Mouse (Mus musculus): ENCODE results near the gene Plgrkt. TPM values are rescaled to one million over a fixed set of nuclear protein-coding genes. Genes with fewer than 3 reads are reported as not detected.

Gene Plgrkt
- polyA plus RNA-seq, 1 experiment from 2014 or later: 56.2 TPM

GRCm38 (mm10) chr19:29325852-29326180 is 41.4 kb downstream of the Plgrkt start:
- no peak for DNase-seq (ENCODE audit: low spot score)
- Histone ChIP-seq H3K9me3 (ENCODE audit: control insufficient read depth, low read length) (no peaks in the 10 kb centered on the region), H3K27me3 (replicated peaks; ENCODE audit: control insufficient read depth, insufficient read depth, low read length) (0 out of 2 replicates have a peak, but pooled peaks cover 3% of the 10 kb centered on the region), H3K27ac (ENCODE audit: low read depth, low read length) (no peak overlapping the region), H3K4me3 (ENCODE audit: low read depth, low read length) (0 out of 2 replicates have a peak overlapping the region, but pooled peaks have one; percentile 7), H3K9ac (ENCODE audit: low read depth, low read length) (no peak overlapping the region), H3K4me1 (replicated peaks; ENCODE audit: control insufficient read depth, insufficient read depth, low read length) (peaks cover 3% of the 10 kb centered on the region; the same call in 1 of the 2 replicates), H3K36me3 (ENCODE audit: control insufficient read depth, insufficient read depth, low read length) (no peaks in the 10 kb centered on the region), H3K4me2 (peak overlapping the region; percentile 69)
- ATAC-seq (replicated peaks; ENCODE audit: low FRiP score): no peak
- WGBS: 57% methylated on average over 9 of the region's 9 CpGs

- Histone ChIP-seq H3K36me3 (ENCODE audit: control insufficient read depth, insufficient read depth, low read length) (no peaks in the 10 kb centered on the region), H3K4me2 (peak within 1 kb of the TSS; percentile 69), H3K4me1 (replicated peaks; ENCODE audit: control insufficient read depth, insufficient read depth, low read length) (peaks cover 3% of the 10 kb centered on the region; the same call in 1 of the 2 replicates), H3K9me3 (ENCODE audit: control insufficient read depth, low read length) (no peaks in the 10 kb centered on the region), H3K27ac (ENCODE audit: low read depth, low read length) (no peak within 1 kb of the TSS), H3K4me3 (ENCODE audit: low read depth, low read length) (peak within 1 kb of the TSS; percentile 30), H3K27me3 (replicated peaks; ENCODE audit: control insufficient read depth, insufficient read depth, low read length) (0 out of 2 replicates have a peak, but pooled peaks cover 3% of the 10 kb centered on the region), H3K9ac (ENCODE audit: low read depth, low read length) (peak within 1 kb of the TSS; percentile 56; the same call in 1 of the 2 replicates)
- peak; percentile 80 for DNase-seq (ENCODE audit: low spot score)
- ATAC-seq (replicated peaks; ENCODE audit: low FRiP score): peak; percentile 94
- 4% methylated on average over 29 of the region's 31 CpGs for WGBS
These were observed 41.9 kb downstream of the Plgrkt start, which contains the start of gene Insl6 for GRCm38 (mm10) chr19:29325053-29325851. Gene Insl6, minus strand, starts transcription at chr19:29325356.

GRCm38 (mm10) chr19:29323416-29324049 is 43.7 kb downstream of the Plgrkt start:
- no peaks in the 10 kb centered on the region for H3K9me3 ChIP-seq (ENCODE audit: control insufficient read depth, low read length)
- H3K4me3 ChIP-seq (ENCODE audit: low read depth, low read length): no peak overlapping the region
- H3K27ac ChIP-seq (ENCODE audit: low read depth, low read length): no peak overlapping the region
- no peak for DNase-seq (ENCODE audit: low spot score)
- no peak overlapping the region for H3K9ac ChIP-seq (ENCODE audit: low read depth, low read length)
- WGBS: 63% methylated on average over 8 of the region's 8 CpGs
- no peak for ATAC-seq (replicated peaks; ENCODE audit: low FRiP score)
- H3K36me3 ChIP-seq (ENCODE audit: control insufficient read depth, insufficient read depth, low read length): no peaks in the 10 kb centered on the region
- H3K4me2 ChIP-seq: no peak overlapping the region
- 0 out of 2 replicates have a peak, but pooled peaks cover 3% of the 10 kb centered on the region for H3K27me3 ChIP-seq (replicated peaks; ENCODE audit: control insufficient read depth, insufficient read depth, low read length)
- H3K4me1 ChIP-seq (replicated peaks; ENCODE audit: control insufficient read depth, insufficient read depth, low read length): peaks cover 3% of the 10 kb centered on the region; the same call in 1 of the 2 replicates

GRCm38 (mm10) chr19:29312661-29313060 is 54.5 kb downstream of the Plgrkt start:
- 81% methylated on average over 7 of the region's 7 CpGs for WGBS
- no peaks in the 10 kb centered on the region for H3K27me3 ChIP-seq (replicated peaks; ENCODE audit: control insufficient read depth, insufficient read depth, low read length)
- no peak overlapping the region for H3K4me3 ChIP-seq (ENCODE audit: low read depth, low read length)
- no peaks in the 10 kb centered on the region for H3K9me3 ChIP-seq (ENCODE audit: control insufficient read depth, low read length)
- H3K9ac ChIP-seq (ENCODE audit: low read depth, low read length): no peak overlapping the region
- H3K4me1 ChIP-seq (replicated peaks; ENCODE audit: control insufficient read depth, insufficient read depth, low read length): no peaks in the 10 kb centered on the region
- ATAC-seq (replicated peaks; ENCODE audit: low FRiP score) (no peak), DNase-seq (ENCODE audit: low spot score) (no peak)
- H3K27ac ChIP-seq (ENCODE audit: low read depth, low read length): no peak overlapping the region
- H3K4me2 ChIP-seq: no peak overlapping the region
- H3K36me3 ChIP-seq (ENCODE audit: control insufficient read depth, insufficient read depth, low read length): peaks cover 11% of the 10 kb centered on the region

- peaks cover 11% of the 10 kb centered on the region for H3K36me3 ChIP-seq (ENCODE audit: control insufficient read depth, insufficient read depth, low read length)
- ATAC-seq (replicated peaks; ENCODE audit: low FRiP score): no peak
These were observed 55.4 kb downstream of the Plgrkt start for GRCm38 (mm10) chr19:29311791-29312190.

GRCm38 (mm10) chr19:29308832-29309231 is 58.4 kb downstream of the Plgrkt start:
- H3K9me3 ChIP-seq (ENCODE audit: control insufficient read depth, low read length): no peaks in the 10 kb centered on the region
- H3K4me2 ChIP-seq: no peak overlapping the region
- H3K4me3 ChIP-seq (ENCODE audit: low read depth, low read length): no peak overlapping the region
- no peak overlapping the region for H3K9ac ChIP-seq (ENCODE audit: low read depth, low read length)
- no peak overlapping the region for H3K27ac ChIP-seq (ENCODE audit: low read depth, low read length)
- H3K36me3 ChIP-seq (ENCODE audit: control insufficient read depth, insufficient read depth, low read length): peaks cover 11% of the 10 kb centered on the region
- no peaks in the 10 kb centered on the region for H3K27me3 ChIP-seq (replicated peaks; ENCODE audit: control insufficient read depth, insufficient read depth, low read length)
- no peak for DNase-seq (ENCODE audit: low spot score)
- no peaks in the 10 kb centered on the region for H3K4me1 ChIP-seq (replicated peaks; ENCODE audit: control insufficient read depth, insufficient read depth, low read length)
- no peak for ATAC-seq (replicated peaks; ENCODE audit: low FRiP score)

More at GRCm38 (mm10) chr19:29311791-29312190, 55.4 kb downstream of the Plgrkt start:
- Histone ChIP-seq H3K4me3 (ENCODE audit: low read depth, low read length) (no peak overlapping the region), H3K27ac (ENCODE audit: low read depth, low read length) (no peak overlapping the region), H3K4me1 (replicated peaks; ENCODE audit: control insufficient read depth, insufficient read depth, low read length) (no peaks in the 10 kb centered on the region), H3K27me3 (replicated peaks; ENCODE audit: control insufficient read depth, insufficient read depth, low read length) (no peaks in the 10 kb centered on the region), H3K9me3 (ENCODE audit: control insufficient read depth, low read length) (no peaks in the 10 kb centered on the region), H3K4me2 (no peak overlapping the region), H3K9ac (ENCODE audit: low read depth, low read length) (no peak overlapping the region)
- 93% methylated on average over 8 of the region's 8 CpGs for WGBS
- no peak for DNase-seq (ENCODE audit: low spot score)

- H3K9ac ChIP-seq (ENCODE audit: low read depth, low read length): no peak overlapping the region
- no peaks in the 10 kb centered on the region for H3K4me1 ChIP-seq (replicated peaks; ENCODE audit: control insufficient read depth, insufficient read depth, low read length)
- H3K36me3 ChIP-seq (ENCODE audit: control insufficient read depth, insufficient read depth, low read length): peaks cover 11% of the 10 kb centered on the region; the same call in 1 of the 2 replicates
- H3K27me3 ChIP-seq (replicated peaks; ENCODE audit: control insufficient read depth, insufficient read depth, low read length): no peaks in the 10 kb centered on the region
- 90% methylated on average over 2 of the region's 2 CpGs for WGBS
- DNase-seq (ENCODE audit: low spot score): no peak
- ATAC-seq (replicated peaks; ENCODE audit: low FRiP score): no peak
- no peaks in the 10 kb centered on the region for H3K9me3 ChIP-seq (ENCODE audit: control insufficient read depth, low read length)
- no peak overlapping the region for H3K27ac ChIP-seq (ENCODE audit: low read depth, low read length)
- no peak overlapping the region for H3K4me2 ChIP-seq
- no peak overlapping the region for H3K4me3 ChIP-seq (ENCODE audit: low read depth, low read length)
These were observed 65.1 kb downstream of the Plgrkt start for GRCm38 (mm10) chr19:29302119-29302518.

- WGBS: 93% methylated on average over 13 of the region's 13 CpGs
- Histone ChIP-seq H3K4me1 (replicated peaks; ENCODE audit: control insufficient read depth, insufficient read depth, low read length) (no peaks in the 10 kb centered on the region), H3K4me3 (ENCODE audit: low read depth, low read length) (no peak overlapping the region), H3K36me3 (ENCODE audit: control insufficient read depth, insufficient read depth, low read length) (peaks cover 13% of the 10 kb centered on the region; the same call in 1 of the 2 replicates), H3K4me2 (no peak overlapping the region), H3K9ac (ENCODE audit: low read depth, low read length) (no peak overlapping the region), H3K27me3 (replicated peaks; ENCODE audit: control insufficient read depth, insufficient read depth, low read length) (no peaks in the 10 kb centered on the region), H3K27ac (ENCODE audit: low read depth, low read length) (no peak overlapping the region), H3K9me3 (ENCODE audit: control insufficient read depth, low read length) (no peaks in the 10 kb centered on the region)
- DNase-seq (ENCODE audit: low spot score) (no peak), ATAC-seq (replicated peaks; ENCODE audit: low FRiP score) (no peak)
These were observed 66.3 kb downstream of the Plgrkt start for GRCm38 (mm10) chr19:29300919-29301318.

All from liver, embryonic 11.5 days (tissue).